9 mouse cellular contexts compared by ENCODE assay signal in the genomic region with DNA sequence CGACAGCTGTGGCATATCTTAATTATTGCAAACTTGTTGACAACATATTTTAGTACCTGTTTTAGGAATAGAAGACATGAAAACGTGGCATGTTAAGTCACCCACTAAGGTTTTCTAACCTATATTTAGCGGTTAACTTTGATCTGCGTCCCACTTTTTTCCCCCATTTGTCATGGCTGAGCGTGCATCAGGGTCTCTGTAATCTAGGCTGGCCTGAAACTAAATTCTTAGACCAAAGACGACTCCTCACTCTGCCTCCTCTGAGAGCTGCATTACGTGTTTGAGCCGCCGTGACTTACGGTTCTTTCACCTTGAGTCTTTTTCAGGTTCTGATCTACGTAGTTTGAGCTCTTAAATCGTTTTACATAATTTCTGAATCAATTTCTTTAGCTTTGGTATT. TPM values are rescaled to one million over a fixed set of nuclear protein-coding genes. Genes with fewer than 3 reads are reported as not detected.
A peak's percentile ranks its signal among the peaks of the same experiment; 100 is the strongest.
DNase-seq lines count a peak whose midpoint lies in the region; ATAC-seq and TF ChIP-seq lines count a peak whose summit lies in the region.
"Had no signal": no experiment of that assay in that cellular context is flagged by ENCODE, and none has a peak within 500 bp of the region (broad histone marks: within the 10 kb centered on the region; RNA-seq: fewer than 3 reads in every experiment).

No protein-coding gene starts in this region.

- H3K4me1 ChIP-seq in spleen, adult 2 months (ENCODE audit: control insufficient read depth, insufficient read depth, insufficient read length), result peaks cover 7% of the 10 kb centered on the region; the same call in 1 of the 2 replicates
- peaks cover 2% of the 10 kb centered on the region; the same call in 1 of the 2 replicates for H3K4me1 ChIP-seq in cortical plate, adult 2 months (ENCODE audit: control insufficient read depth, insufficient read depth, low read length)
- H3K4me1 ChIP-seq in hindbrain, embryonic 13.5 days (replicated peaks), result peaks cover 33% of the 10 kb centered on the region
- H3K4me1 ChIP-seq in midbrain, embryonic 12.5 days, result peaks cover 28% of the 10 kb centered on the region

- ATAC-seq in hindbrain, embryonic 13.5 days (ENCODE audit: low FRiP score), result peak; percentile 57; the same call in 1 of the 2 replicates
- peak; percentile 20; the same call in 1 of the 2 replicates for ATAC-seq in midbrain, embryonic 12.5 days (ENCODE audit: low FRiP score, low read depth)
- ATAC-seq in monocyte, adult 5-6 weeks (replicated peaks; ENCODE audit: insufficient number of reproducible peaks, low FRiP score, low TSS enrichment, poor library complexity, severe bottlenecking), result no peak

- peak overlapping the region; percentile 77 for H3K9ac ChIP-seq in hindbrain, embryonic 13.5 days
- peak overlapping the region; percentile 63 for H3K9ac ChIP-seq in midbrain, embryonic 12.5 days (replicated peaks)

- 3% methylated on average over 12 of the region's 12 CpGs for WGBS in spleen, adult 2 months
- 3% methylated on average over 12 of the region's 12 CpGs for WGBS in hindbrain, embryonic 13.5 days
- 4% methylated on average over 12 of the region's 12 CpGs for WGBS in midbrain, embryonic 12.5 days

- no peaks in the 10 kb centered on the region for H3K9me3 ChIP-seq in hindbrain, embryonic 13.5 days
- no peaks in the 10 kb centered on the region for H3K9me3 ChIP-seq in midbrain, embryonic 12.5 days

- H3K27ac ChIP-seq in spleen, adult 2 months (ENCODE audit: insufficient read depth, low read length), result peak overlapping the region; percentile 49; the same call in 1 of the 2 replicates
- no peak overlapping the region for H3K27ac ChIP-seq in cortical plate, adult 2 months (ENCODE audit: insufficient read depth, low read length)
- H3K27ac ChIP-seq in hindbrain, embryonic 13.5 days, result peak overlapping the region; percentile 81
- 0 out of 2 replicates have a peak overlapping the region, but pooled peaks have one; percentile 50 for H3K27ac ChIP-seq in midbrain, embryonic 12.5 days (replicated peaks)

- peaks cover 15% of the 10 kb centered on the region for H3K36me3 ChIP-seq in spleen, adult 2 months (ENCODE audit: control insufficient read depth, insufficient read depth, low read length)
- H3K36me3 ChIP-seq in hindbrain, embryonic 13.5 days, result peaks cover 54% of the 10 kb centered on the region
- peaks cover 49% of the 10 kb centered on the region for H3K36me3 ChIP-seq in midbrain, embryonic 12.5 days

- TF ChIP-seq POLR2A in spleen, adult 2 months (IDR thresholded peaks at IDR 0.05; ENCODE audit: low read depth, low read length), result no peak
- no peak for TF ChIP-seq POLR2A in cortical plate, adult 2 months (IDR thresholded peaks at IDR 0.05; ENCODE audit: extremely low read depth, insufficient read depth, low read length)

- H3K27me3 ChIP-seq in spleen, adult 2 months (ENCODE audit: control insufficient read depth, insufficient read depth, low read length), result no peaks in the 10 kb centered on the region
- no peaks in the 10 kb centered on the region for H3K27me3 ChIP-seq in hindbrain, embryonic 13.5 days
- H3K27me3 ChIP-seq in midbrain, embryonic 12.5 days, result no peaks in the 10 kb centered on the region

- no peak for DNase-seq in spleen, adult 2 months (ENCODE audit: low read depth in 1 of 2, low spot score in 2 of 2)
- no peak for DNase-seq in spleen, postnatal 4 days (ENCODE audit: low spot score in 2 of 2)
- DNase-seq in cerebellum, adult 18-20 months, result no peak
- no peak for DNase-seq in frontal cortex, postnatal 14 days (ENCODE audit: low spot score in 2 of 2)

- peak overlapping the region; percentile 68 for H3K4me2 ChIP-seq in hindbrain, embryonic 13.5 days
- peak overlapping the region; percentile 75 for H3K4me2 ChIP-seq in midbrain, embryonic 12.5 days (replicated peaks)

- H3K4me3 ChIP-seq in spleen, adult 2 months (ENCODE audit: extremely low read depth, insufficient read depth, insufficient read length), result peak overlapping the region; percentile 84
- H3K4me3 ChIP-seq in cortical plate, adult 2 months (ENCODE audit: insufficient read depth, low read length), result peak overlapping the region; percentile 44
- peak overlapping the region; percentile 71 for H3K4me3 ChIP-seq in hindbrain, embryonic 13.5 days
- H3K4me3 ChIP-seq in midbrain, embryonic 12.5 days, result peak overlapping the region; percentile 98

- TF ChIP-seq CTCF in spleen, adult 2 months (IDR thresholded peaks at IDR 0.05; ENCODE audit: extremely low read depth, insufficient read depth, insufficient read length, insufficient replicate concordance), result no peak
- no peak for TF ChIP-seq CTCF in cortical plate, adult 2 months (IDR thresholded peaks at IDR 0.05; ENCODE audit: extremely low read depth, insufficient read depth, low read length)

RNA-seq across cellular contexts. Expression of gene Lias, which starts 0.5 kb away (rescaled TPM):
- polyA plus RNA-seq in spleen, adult 2 months (2012; rRNA removed), result 6.2 and 6.4 TPM in 2 replicates
- polyA plus RNA-seq in cortical plate, adult 2 months (2012; rRNA removed), result 40.6 and 43.7 TPM in 2 replicates
- polyA plus RNA-seq in hindbrain, embryonic 13.5 days (2015; fragmentation: Nextera tagmentation; extraction: Ambion mirVana), result 60.9 and 61.6 TPM in 2 replicates
- 61.1 and 64.1 TPM in 2 replicates for polyA plus RNA-seq in midbrain, embryonic 12.5 days (2016; fragmentation: Nextera tagmentation; extraction: Ambion mirVana)
- 34.4 to 51.5 TPM (median 37.0 TPM) in 3 replicates for total RNA-seq in monocyte, adult 5-6 weeks (2017)

RNA-seq across cellular contexts. Expression of gene Rpl9, which starts 0.5 kb away (rescaled TPM):
- polyA plus RNA-seq in spleen, adult 2 months (2012; rRNA removed), result 173 and 190 TPM in 2 replicates
- polyA plus RNA-seq in cortical plate, adult 2 months (2012; rRNA removed), result 722 and 754 TPM in 2 replicates
- 660 and 683 TPM in 2 replicates for polyA plus RNA-seq in hindbrain, embryonic 13.5 days (2015; fragmentation: Nextera tagmentation; extraction: Ambion mirVana)
- 717 and 736 TPM in 2 replicates for polyA plus RNA-seq in midbrain, embryonic 12.5 days (2016; fragmentation: Nextera tagmentation; extraction: Ambion mirVana)
- 1,257 to 1,765 TPM (median 1,722 TPM) in 3 replicates for total RNA-seq in monocyte, adult 5-6 weeks (2017)

RNA-seq across cellular contexts. Expression of gene Klb, which starts 43.6 kb away (rescaled TPM):
- 0.14 TPM in 2 replicates for polyA plus RNA-seq in spleen, adult 2 months (2012; rRNA removed)
- 0.33 and 0.36 TPM in 2 replicates for polyA plus RNA-seq in cortical plate, adult 2 months (2012; rRNA removed)
- polyA plus RNA-seq in hindbrain, embryonic 13.5 days (2015; fragmentation: Nextera tagmentation; extraction: Ambion mirVana), result 0.09 TPM in 1 of 2 replicates, not detected in the other
- polyA plus RNA-seq in midbrain, embryonic 12.5 days (2016; fragmentation: Nextera tagmentation; extraction: Ambion mirVana), result not detected in 2 replicates
- total RNA-seq in monocyte, adult 5-6 weeks (2017), result not detected in 3 replicates
- total RNA-seq: hematopoietic stem cell, adult 5-6 weeks had no signal

RNA-seq across cellular contexts. Expression of gene Ugdh, which starts 44.0 kb away (rescaled TPM):
- polyA plus RNA-seq in spleen, adult 2 months (2012; rRNA removed), result 3.8 and 4.5 TPM in 2 replicates
- polyA plus RNA-seq in cortical plate, adult 2 months (2012; rRNA removed), result 25.2 and 26.5 TPM in 2 replicates
- polyA plus RNA-seq in hindbrain, embryonic 13.5 days (2015; fragmentation: Nextera tagmentation; extraction: Ambion mirVana), result 48.3 and 51.1 TPM in 2 replicates
- polyA plus RNA-seq in midbrain, embryonic 12.5 days (2016; fragmentation: Nextera tagmentation; extraction: Ambion mirVana), result 67.7 and 69.3 TPM in 2 replicates
- 25.5 to 55.3 TPM (median 29.2 TPM) in 3 replicates for total RNA-seq in monocyte, adult 5-6 weeks (2017)

RNA-seq across cellular contexts. Expression of gene Rfc1, which starts 56.3 kb away (rescaled TPM):
- 10.2 and 12.5 TPM in 2 replicates for polyA plus RNA-seq in spleen, adult 2 months (2012; rRNA removed)
- 26.2 TPM in 2 replicates for polyA plus RNA-seq in cortical plate, adult 2 months (2012; rRNA removed)
- 39.2 and 40.6 TPM in 2 replicates for polyA plus RNA-seq in hindbrain, embryonic 13.5 days (2015; fragmentation: Nextera tagmentation; extraction: Ambion mirVana)
- 68.4 and 73.5 TPM in 2 replicates for polyA plus RNA-seq in midbrain, embryonic 12.5 days (2016; fragmentation: Nextera tagmentation; extraction: Ambion mirVana)
- total RNA-seq in monocyte, adult 5-6 weeks (2017), result 35.2 to 67.2 TPM (median 41.1 TPM) in 3 replicates

Comparison
In these comparisons a context has a peak if more than half of its experiments do, and no peak if none do; other contexts are left out.
1. H3K4me3 ChIP-seq: peak in every context shown above with its lines; median percentile 98 in midbrain, embryonic 12.5 days; 84 in spleen, adult 2 months; 71 in hindbrain, embryonic 13.5 days; 44 in cortical plate, adult 2 months.